Mouse (Mus musculus): ENCODE measurements at regions not wholly inside any gene's neighbourhood (a gene's known extent, or its start where the extent isn't known, plus 50 kb on each side); places are given as distances from the start of the nearest gene placed in this dataset.

DNA sequence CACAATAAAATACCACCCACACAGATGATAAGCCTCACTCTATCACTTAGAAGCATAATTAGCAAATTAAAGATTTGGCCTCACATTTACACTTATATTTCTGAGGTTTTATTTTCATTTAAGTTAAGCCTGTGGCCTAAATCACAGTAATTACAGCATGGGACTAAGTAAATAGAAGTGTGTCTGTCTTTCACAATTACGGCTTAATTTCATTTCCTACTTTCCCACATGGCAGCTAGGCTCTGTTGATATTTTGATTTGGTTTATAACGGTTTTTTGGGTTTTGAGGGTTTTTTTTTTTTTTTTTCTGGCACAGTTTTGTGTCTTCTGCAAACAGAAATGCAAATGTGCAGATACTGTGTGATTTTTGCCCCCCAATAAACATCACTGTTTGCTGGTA lies 222.1 kb upstream of the Tbl1xr1 start:
- H3K36me3 ChIP-seq (ENCODE audit: control insufficient read depth, insufficient read depth, low read length, poor library complexity, severe bottlenecking), result no peaks in the 10 kb centered on the region
- in situ Hi-C loops (cut with MboI; ENCODE audit: low sequenced_read_pairs in 2 of 2, unreplicated experiment in 2 of 2), result no loop called here
- no peak for TF ChIP-seq HCFC1 (IDR thresholded peaks at IDR 0.05; ENCODE audit: borderline replicate concordance, insufficient read depth, low read length)
- TF ChIP-seq ZNF384 (IDR thresholded peaks at IDR 0.05; ENCODE audit: low read depth, low read length), result no peak
- TF ChIP-seq MAFK (IDR thresholded peaks at IDR 0.05; ENCODE audit: insufficient read depth, low read depth, low read length), result no peak
- no peak for TF ChIP-seq ZC3H11A (IDR thresholded peaks at IDR 0.05; ENCODE audit: borderline replicate concordance, low read depth, low read length)
- no peak for TF ChIP-seq CHD2 (IDR thresholded peaks at IDR 0.05; ENCODE audit: low read depth, low read length)
- H3K9me3 ChIP-seq (ENCODE audit: control insufficient read depth, insufficient read depth, low read depth, low read length), result no peaks in the 10 kb centered on the region
- H3K4me3 ChIP-seq (ENCODE audit: insufficient read depth in 1 of 2, low read depth in 1 of 2, low read length in 2 of 2, poor library complexity in 1 of 2, severe bottlenecking in 1 of 2), result no peak overlapping the region
- no peak overlapping the region for H3K9ac ChIP-seq (ENCODE audit: insufficient read depth, low read depth, low read length, poor library complexity, severe bottlenecking)
- no peak overlapping the region for H3K27ac ChIP-seq (ENCODE audit: insufficient read depth, low read depth, low read length, poor library complexity, severe bottlenecking)
- DNase-seq (ENCODE audit: low read depth, low spot score), result no peak
- H3K4me1 ChIP-seq (ENCODE audit: control insufficient read depth in 2 of 2, insufficient read depth in 2 of 2, low read length in 2 of 2, poor library complexity in 1 of 2), result peaks cover 5 to 6% of the 10 kb centered on the region in 2 experiments

DNA sequence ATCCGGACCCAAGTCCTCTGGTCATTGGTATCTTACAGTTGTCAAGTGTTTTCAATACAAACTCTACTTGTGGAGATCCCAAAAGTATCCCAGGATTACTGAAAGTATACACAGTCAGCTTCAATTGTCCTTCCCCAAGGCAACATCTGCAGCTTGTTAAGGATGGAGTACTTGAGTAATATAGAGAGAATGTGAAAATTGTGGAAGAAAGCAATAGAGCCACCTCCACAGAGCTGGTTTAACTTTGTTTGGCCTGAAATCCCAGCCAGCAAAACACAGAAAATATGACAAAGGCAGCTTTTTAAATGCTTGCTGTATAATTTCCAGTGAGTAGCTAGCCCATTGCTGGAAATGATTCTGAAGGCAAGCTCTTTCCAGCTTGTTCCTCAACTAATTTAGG lies 217.0 kb upstream of the Tbl1xr1 start:
- Histone ChIP-seq H3K9me3 (ENCODE audit: control insufficient read depth, insufficient read depth, low read depth, low read length) (no peaks in the 10 kb centered on the region), H3K9ac (ENCODE audit: insufficient read depth, low read depth, low read length, poor library complexity, severe bottlenecking) (no peak overlapping the region), H3K27ac (ENCODE audit: insufficient read depth, low read depth, low read length, poor library complexity, severe bottlenecking) (no peak overlapping the region), H3K4me3 (ENCODE audit: insufficient read depth in 1 of 2, low read depth in 1 of 2, low read length in 2 of 2, poor library complexity in 1 of 2, severe bottlenecking in 1 of 2) (no peak overlapping the region), H3K4me1 (ENCODE audit: control insufficient read depth in 2 of 2, insufficient read depth in 2 of 2, low read length in 2 of 2, poor library complexity in 1 of 2) (no peaks in the 10 kb centered on the region), H3K36me3 (ENCODE audit: control insufficient read depth, insufficient read depth, low read length, poor library complexity, severe bottlenecking) (no peaks in the 10 kb centered on the region)
- TF ChIP-seq CHD2 (IDR thresholded peaks at IDR 0.05; ENCODE audit: low read depth, low read length), result no peak
- TF ChIP-seq HCFC1 (IDR thresholded peaks at IDR 0.05; ENCODE audit: borderline replicate concordance, insufficient read depth, low read length), result no peak
- no peak for TF ChIP-seq MAFK (IDR thresholded peaks at IDR 0.05; ENCODE audit: insufficient read depth, low read depth, low read length)
- TF ChIP-seq ZNF384 (IDR thresholded peaks at IDR 0.05; ENCODE audit: low read depth, low read length), result no peak
- no peak for TF ChIP-seq ZC3H11A (IDR thresholded peaks at IDR 0.05; ENCODE audit: borderline replicate concordance, low read depth, low read length)
- no peak for DNase-seq (ENCODE audit: low read depth, low spot score)
- in situ Hi-C loops (cut with MboI; ENCODE audit: low sequenced_read_pairs in 2 of 2, unreplicated experiment in 2 of 2), result no loop called here

GRCm38 (mm10) chr3:21860915-21861635 lies 215.4 kb upstream of the Tbl1xr1 start:
- in situ Hi-C loops (cut with MboI; ENCODE audit: low sequenced_read_pairs in 2 of 2, unreplicated experiment in 2 of 2), result no loop called here
- no peak for TF ChIP-seq CHD2 (IDR thresholded peaks at IDR 0.05; ENCODE audit: low read depth, low read length)
- TF ChIP-seq HCFC1 (IDR thresholded peaks at IDR 0.05; ENCODE audit: borderline replicate concordance, insufficient read depth, low read length), result no peak
- no peak for TF ChIP-seq ZC3H11A (IDR thresholded peaks at IDR 0.05; ENCODE audit: borderline replicate concordance, low read depth, low read length)
- TF ChIP-seq MAFK (IDR thresholded peaks at IDR 0.05; ENCODE audit: insufficient read depth, low read depth, low read length), result no peak
- TF ChIP-seq ZNF384 (IDR thresholded peaks at IDR 0.05; ENCODE audit: low read depth, low read length), result no peak
- Histone ChIP-seq H3K36me3 (ENCODE audit: control insufficient read depth, insufficient read depth, low read length, poor library complexity, severe bottlenecking) (no peaks in the 10 kb centered on the region), H3K4me1 (ENCODE audit: control insufficient read depth in 2 of 2, insufficient read depth in 2 of 2, low read length in 2 of 2, poor library complexity in 1 of 2) (no peaks in the 10 kb centered on the region), H3K4me3 (ENCODE audit: insufficient read depth in 1 of 2, low read depth in 1 of 2, low read length in 2 of 2, poor library complexity in 1 of 2, severe bottlenecking in 1 of 2) (no peak overlapping the region), H3K27ac (ENCODE audit: insufficient read depth, low read depth, low read length, poor library complexity, severe bottlenecking) (no peak overlapping the region), H3K9ac (ENCODE audit: insufficient read depth, low read depth, low read length, poor library complexity, severe bottlenecking) (no peak overlapping the region), H3K9me3 (ENCODE audit: control insufficient read depth, insufficient read depth, low read depth, low read length) (no peaks in the 10 kb centered on the region)
- DNase-seq (ENCODE audit: low read depth, low spot score), result no peak

GRCm38 (mm10) chr3:21861636-21861970 lies 214.8 kb upstream of the Tbl1xr1 start:
- Histone ChIP-seq H3K27ac (ENCODE audit: insufficient read depth, low read depth, low read length, poor library complexity, severe bottlenecking) (no peak overlapping the region), H3K9ac (ENCODE audit: insufficient read depth, low read depth, low read length, poor library complexity, severe bottlenecking) (no peak overlapping the region), H3K4me1 (ENCODE audit: control insufficient read depth in 2 of 2, insufficient read depth in 2 of 2, low read length in 2 of 2, poor library complexity in 1 of 2) (no peaks in the 10 kb centered on the region), H3K4me3 (ENCODE audit: insufficient read depth in 1 of 2, low read depth in 1 of 2, low read length in 2 of 2, poor library complexity in 1 of 2, severe bottlenecking in 1 of 2) (no peak overlapping the region), H3K9me3 (ENCODE audit: control insufficient read depth, insufficient read depth, low read depth, low read length) (no peaks in the 10 kb centered on the region), H3K36me3 (ENCODE audit: control insufficient read depth, insufficient read depth, low read length, poor library complexity, severe bottlenecking) (no peaks in the 10 kb centered on the region)
- TF ChIP-seq CHD2 (IDR thresholded peaks at IDR 0.05; ENCODE audit: low read depth, low read length), result no peak
- TF ChIP-seq ZC3H11A (IDR thresholded peaks at IDR 0.05; ENCODE audit: borderline replicate concordance, low read depth, low read length), result no peak
- no peak for TF ChIP-seq HCFC1 (IDR thresholded peaks at IDR 0.05; ENCODE audit: borderline replicate concordance, insufficient read depth, low read length)
- TF ChIP-seq MAFK (IDR thresholded peaks at IDR 0.05; ENCODE audit: insufficient read depth, low read depth, low read length), result no peak
- TF ChIP-seq ZNF384 (IDR thresholded peaks at IDR 0.05; ENCODE audit: low read depth, low read length), result no peak
- DNase-seq (ENCODE audit: low read depth, low spot score), result no peak
- in situ Hi-C loops (cut with MboI; ENCODE audit: low sequenced_read_pairs in 2 of 2, unreplicated experiment in 2 of 2), result no loop called here

Measured in ES-E14 (cell line).